Mouse (Mus musculus) MEL (cell line): ENCODE measurements at regions not wholly inside any gene's neighbourhood (a gene's known extent, or its start where the extent isn't known, plus 50 kb on each side); places are given as distances from the start of the nearest gene placed in this dataset.

ENCODE experiments used
- DNase-seq: peaks from one replicate; pipeline ENCODE4 v3.0.0; 2011; ENCODE audit warnings: low read depth, low spot score
- H3K27ac ChIP-seq: 2 replicates; pipeline ENCODE4 v1.5.1; 2012; ENCODE audit warnings: low read depth, mild to moderate bottlenecking, control low read depth, low read length, moderate library complexity; ENCODE audit not compliant: control insufficient read depth
- H3K27me3 ChIP-seq, 2 experiments: fragments of 150-350 bp in 1 of 2; sonication (generic) in 1 of 2; 2 replicates each; pipeline ENCODE4 v1.6.1; 2012; ENCODE audit warnings: low read length in 2 of 2, mild to moderate bottlenecking in 2 of 2, improper control_type of control experiment in 1 of 2, moderate library complexity in 1 of 2; ENCODE audit not compliant: insufficient read depth in 2 of 2, control insufficient read depth in 1 of 2
- H3K36me3 ChIP-seq, 2 experiments: 2 replicates each; pipeline ENCODE4 v1.6.1; 2012 to 2014; ENCODE audit warnings: low read length in 2 of 2, improper control_type of control experiment in 1 of 2, inconsistent platforms in 1 of 2, mild to moderate bottlenecking in 1 of 2; ENCODE audit not compliant: insufficient read depth in 2 of 2, control insufficient read depth in 1 of 2
- H3K4me1 ChIP-seq, 2 experiments: fragments of 150-350 bp in 1 of 2; sonication (generic) in 1 of 2; 2 replicates each; pipeline ENCODE4 v1.6.1; 2012; ENCODE audit warnings: low read length in 2 of 2, improper control_type of control experiment in 1 of 2, mild to moderate bottlenecking in 1 of 2; ENCODE audit not compliant: insufficient read depth in 2 of 2, control insufficient read depth in 1 of 2
- H3K4me3 ChIP-seq, 2 experiments: fragments of 150-350 bp in 1 of 2; sonication (generic) in 1 of 2; 2 replicates each; pipeline ENCODE4 v1.5.1; 2012; ENCODE audit warnings: low read depth in 2 of 2, low read length in 2 of 2, mild to moderate bottlenecking in 2 of 2, moderate library complexity in 2 of 2, control low read depth in 1 of 2, improper control_type of control experiment in 1 of 2; ENCODE audit not compliant: control insufficient read depth in 1 of 2, insufficient read depth in 1 of 2
- H3K79me2 ChIP-seq: 2 replicates; pipeline ENCODE4 v1.6.1; 2012; ENCODE audit warnings: mild to moderate bottlenecking, low read length, moderate library complexity; ENCODE audit not compliant: control insufficient read depth, poor library complexity, insufficient read depth
- H3K9ac ChIP-seq: 2 replicates; pipeline ENCODE4 v1.6.1; 2012; ENCODE audit warnings: low read depth, mild to moderate bottlenecking, control low read depth, low read length, moderate library complexity; ENCODE audit not compliant: control insufficient read depth, poor library complexity, severe bottlenecking
- H3K9me3 ChIP-seq: fragments of 150-350 bp; sonication (generic); replicated peaks from 2 replicates; pipeline ENCODE4 v1.6.1; 2012; ENCODE audit warnings: mild to moderate bottlenecking, low read length, improper control_type of control experiment, moderate library complexity; ENCODE audit not compliant: insufficient read depth
- BHLHE40 ChIP-seq: IDR thresholded peaks from 2 replicates; pipeline ENCODE4 v1.6.1; 2012; ENCODE audit warnings: low read depth, mild to moderate bottlenecking, inconsistent platforms, low read length, improper control_type of control experiment, borderline replicate concordance
- CHD1 ChIP-seq: IDR thresholded peaks from 2 replicates; pipeline ENCODE4 v1.6.1; 2012; ENCODE audit warnings: low read depth, mild to moderate bottlenecking, inconsistent platforms, low read length, improper control_type of control experiment
- CHD2 ChIP-seq: IDR thresholded peaks from 2 replicates; pipeline ENCODE4 v1.6.1; 2011; ENCODE audit warnings: low read length, improper control_type of control experiment
- CTCF ChIP-seq, 3 experiments: IDR thresholded peaks in 2 of 3; conservative IDR thresholded peaks in 1 of 3; 2 replicates each; pipeline ENCODE4 v1.5.1; 2011 to 2012; ENCODE audit warnings: low read length in 3 of 3, low read depth in 2 of 3, mild to moderate bottlenecking in 2 of 3, improper control_type of control experiment in 1 of 3, inconsistent platforms in 1 of 3, mixed read lengths in 1 of 3, moderate library complexity in 1 of 3; ENCODE audit not compliant: control insufficient read depth in 1 of 3, insufficient read depth in 1 of 3, poor library complexity in 1 of 3, severe bottlenecking in 1 of 3
- E2F4 ChIP-seq: IDR thresholded peaks from 2 replicates; pipeline ENCODE4 v1.6.1; 2011; ENCODE audit warnings: low read depth, low read length, improper control_type of control experiment, borderline replicate concordance
- EP300 ChIP-seq, 2 experiments: IDR thresholded peaks; 2 replicates each; pipeline ENCODE4 v1.6.1; 2011; ENCODE audit warnings: improper control_type of control experiment in 2 of 2, low read length in 2 of 2, low read depth in 1 of 2, mild to moderate bottlenecking in 1 of 2
- ETS1 ChIP-seq: IDR thresholded peaks from 2 replicates; pipeline ENCODE4 v1.6.1; 2012; ENCODE audit warnings: low read depth, mild to moderate bottlenecking, inconsistent platforms, low read length, improper control_type of control experiment, moderate library complexity
- GATA1 ChIP-seq: IDR thresholded peaks from 2 replicates; pipeline ENCODE4 v1.6.1; 2011; ENCODE audit warnings: low read depth, low read length, improper control_type of control experiment
- JUND ChIP-seq: IDR thresholded peaks from 2 replicates; pipeline ENCODE4 v1.6.1; 2011; ENCODE audit warnings: low read depth, mild to moderate bottlenecking, improper control_type of control experiment, low read length
- MAFK ChIP-seq: IDR thresholded peaks from 2 replicates; pipeline ENCODE4 v1.6.1; 2011; ENCODE audit warnings: low read depth, mild to moderate bottlenecking, low read length, improper control_type of control experiment, borderline replicate concordance
- MAZ ChIP-seq: IDR thresholded peaks from 2 replicates; pipeline ENCODE4 v1.6.1; 2012; ENCODE audit warnings: low read depth, mild to moderate bottlenecking, inconsistent platforms, low read length, improper control_type of control experiment
- MEF2A ChIP-seq: IDR thresholded peaks from 2 replicates; pipeline ENCODE4 v1.6.1; 2014; ENCODE audit warnings: low read depth, mild to moderate bottlenecking, inconsistent platforms, low read length, improper control_type of control experiment; ENCODE audit not compliant: poor library complexity, insufficient replicate concordance, severe bottlenecking; ENCODE audit errors: extremely low read depth
- MXI1 ChIP-seq: IDR thresholded peaks from 2 replicates; pipeline ENCODE4 v1.6.1; 2011; ENCODE audit warnings: mild to moderate bottlenecking, low read depth, low read length, improper control_type of control experiment
- MYB ChIP-seq: IDR thresholded peaks from 2 replicates; pipeline ENCODE4 v1.6.1; 2011; ENCODE audit warnings: mild to moderate bottlenecking, low read depth, low read length, improper control_type of control experiment
- NELFE ChIP-seq: IDR thresholded peaks from 2 replicates; pipeline ENCODE4 v1.6.1; 2011; ENCODE audit warnings: low read depth, low read length, improper control_type of control experiment
- NRF1 ChIP-seq: IDR thresholded peaks from 2 replicates; pipeline ENCODE4 v1.6.1; 2014; ENCODE audit warnings: low read depth, mild to moderate bottlenecking, inconsistent platforms, low read length, improper control_type of control experiment, moderate library complexity; ENCODE audit not compliant: poor library complexity, insufficient read depth, severe bottlenecking
- POLR2A ChIP-seq, 2 experiments: IDR thresholded peaks; 2 replicates each; pipeline ENCODE4 v1.6.1; 2011 to 2012; ENCODE audit warnings: low read length in 2 of 2, mild to moderate bottlenecking in 2 of 2, control low read depth in 1 of 2, improper control_type of control experiment in 1 of 2, low read depth in 1 of 2, moderate library complexity in 1 of 2; ENCODE audit not compliant: control insufficient read depth in 1 of 2, insufficient read depth in 1 of 2, poor library complexity in 1 of 2
- RAD21 ChIP-seq: IDR thresholded peaks from 2 replicates; pipeline ENCODE4 v1.6.1; 2011; ENCODE audit warnings: mild to moderate bottlenecking, low read depth, low read length, improper control_type of control experiment
- RCOR1 ChIP-seq: IDR thresholded peaks from 2 replicates; pipeline ENCODE4 v1.6.1; 2012; ENCODE audit warnings: low read depth, mild to moderate bottlenecking, inconsistent platforms, low read length, improper control_type of control experiment
- SIN3A ChIP-seq: IDR thresholded peaks from 2 replicates; pipeline ENCODE4 v1.6.1; 2012; ENCODE audit warnings: low read length, improper control_type of control experiment, inconsistent platforms
- SMC3 ChIP-seq: IDR thresholded peaks from 2 replicates; pipeline ENCODE4 v1.6.1; 2011; ENCODE audit warnings: low read depth, low read length, improper control_type of control experiment
- TAL1 ChIP-seq: IDR thresholded peaks from 2 replicates; pipeline ENCODE4 v1.6.1; 2012; ENCODE audit warnings: mild to moderate bottlenecking, inconsistent platforms, low read length, moderate library complexity, mixed read lengths
- TBP ChIP-seq: IDR thresholded peaks from 2 replicates; pipeline ENCODE4 v1.8.0; 2011; ENCODE audit warnings: low read depth, low read length, improper control_type of control experiment
- TCF12 ChIP-seq: IDR thresholded peaks from 2 replicates; pipeline ENCODE4 v1.6.1; 2014; ENCODE audit warnings: low read depth, mild to moderate bottlenecking, inconsistent platforms, low read length, improper control_type of control experiment, moderate library complexity
- USF2 ChIP-seq, 2 experiments: IDR thresholded peaks; 2 replicates each; pipeline ENCODE4 v1.6.1; 2011 to 2012; ENCODE audit warnings: improper control_type of control experiment in 2 of 2, low read length in 2 of 2, borderline replicate concordance in 1 of 2, inconsistent platforms in 1 of 2, low read depth in 1 of 2, mild to moderate bottlenecking in 1 of 2; ENCODE audit not compliant: insufficient read depth in 1 of 2
- ZC3H11A ChIP-seq: IDR thresholded peaks from 2 replicates; pipeline ENCODE4 v1.6.1; 2012; ENCODE audit warnings: low read depth, mild to moderate bottlenecking, inconsistent platforms, low read length, improper control_type of control experiment
- ZKSCAN1 ChIP-seq: IDR thresholded peaks from 2 replicates; pipeline ENCODE4 v1.6.1; 2012; ENCODE audit warnings: low read depth, mild to moderate bottlenecking, inconsistent platforms, low read length, improper control_type of control experiment, moderate library complexity
- ZMIZ1 ChIP-seq: IDR thresholded peaks from 2 replicates; pipeline ENCODE4 v1.6.1; 2012; ENCODE audit warnings: low read depth, mild to moderate bottlenecking, inconsistent platforms, low read length, improper control_type of control experiment, moderate library complexity

DNA sequence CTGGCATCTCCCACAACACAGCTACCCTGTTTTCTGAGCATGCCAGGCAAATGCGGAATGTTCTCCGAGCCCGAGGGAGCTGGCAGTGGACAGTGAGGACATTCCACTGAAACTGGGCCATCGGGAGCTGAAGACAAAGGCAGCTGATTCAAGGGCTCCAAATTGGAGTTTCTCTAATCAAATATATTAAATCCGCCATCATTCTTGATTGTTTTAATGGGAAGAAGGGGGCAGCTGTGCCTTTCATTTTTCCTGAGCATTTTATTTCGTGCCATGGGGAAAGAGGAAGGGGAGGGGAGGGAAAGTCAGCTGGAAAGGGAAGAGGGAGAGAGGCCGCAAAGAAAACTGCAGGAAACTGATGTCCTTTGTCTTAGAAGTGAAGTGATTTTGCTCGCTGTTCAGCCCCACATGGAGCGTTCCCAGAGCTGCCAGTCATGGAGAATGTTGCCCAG, 373.9 kb downstream of the Cog6 start:
- Histone ChIP-seq H3K9ac (no peak overlapping the region), H3K36me3 (no peaks in the 10 kb centered on the region), H3K27ac (no peak overlapping the region), H3K79me2 (no peaks in the 10 kb centered on the region), H3K4me3 (no peak overlapping the region), H3K27me3 (no peaks in the 10 kb centered on the region), H3K4me1 (no peaks in the 10 kb centered on the region), H3K9me3 (no peaks in the 10 kb centered on the region)
- no peak for TF ChIP-seq CHD1
- no peak for TF ChIP-seq BHLHE40
- no peak for TF ChIP-seq USF2 (IDR thresholded peaks at IDR 0.05; ENCODE audit: borderline replicate concordance in 1 of 2, insufficient read depth in 1 of 2, low read depth in 1 of 2, low read length in 2 of 2)
- TF ChIP-seq RAD21: no peak
- TF ChIP-seq POLR2A (IDR thresholded peaks at IDR 0.05; ENCODE audit: control insufficient read depth in 1 of 2, insufficient read depth in 1 of 2, low read depth in 1 of 2, low read length in 2 of 2, poor library complexity in 1 of 2): no peak
- no peak for TF ChIP-seq NRF1
- TF ChIP-seq JUND: no peak
- no peak for TF ChIP-seq E2F4
- TF ChIP-seq ZMIZ1: no peak
- no peak for TF ChIP-seq CHD2
- no peak for TF ChIP-seq SMC3
- no peak for TF ChIP-seq MAFK
- TF ChIP-seq MAZ: no peak
- TF ChIP-seq TBP: no peak
- TF ChIP-seq ETS1: no peak
- no peak for TF ChIP-seq RCOR1
- TF ChIP-seq ZC3H11A: no peak
- no peak for TF ChIP-seq TCF12
- TF ChIP-seq NELFE: no peak
- no peak for TF ChIP-seq TAL1
- DNase-seq: no peak

DNA sequence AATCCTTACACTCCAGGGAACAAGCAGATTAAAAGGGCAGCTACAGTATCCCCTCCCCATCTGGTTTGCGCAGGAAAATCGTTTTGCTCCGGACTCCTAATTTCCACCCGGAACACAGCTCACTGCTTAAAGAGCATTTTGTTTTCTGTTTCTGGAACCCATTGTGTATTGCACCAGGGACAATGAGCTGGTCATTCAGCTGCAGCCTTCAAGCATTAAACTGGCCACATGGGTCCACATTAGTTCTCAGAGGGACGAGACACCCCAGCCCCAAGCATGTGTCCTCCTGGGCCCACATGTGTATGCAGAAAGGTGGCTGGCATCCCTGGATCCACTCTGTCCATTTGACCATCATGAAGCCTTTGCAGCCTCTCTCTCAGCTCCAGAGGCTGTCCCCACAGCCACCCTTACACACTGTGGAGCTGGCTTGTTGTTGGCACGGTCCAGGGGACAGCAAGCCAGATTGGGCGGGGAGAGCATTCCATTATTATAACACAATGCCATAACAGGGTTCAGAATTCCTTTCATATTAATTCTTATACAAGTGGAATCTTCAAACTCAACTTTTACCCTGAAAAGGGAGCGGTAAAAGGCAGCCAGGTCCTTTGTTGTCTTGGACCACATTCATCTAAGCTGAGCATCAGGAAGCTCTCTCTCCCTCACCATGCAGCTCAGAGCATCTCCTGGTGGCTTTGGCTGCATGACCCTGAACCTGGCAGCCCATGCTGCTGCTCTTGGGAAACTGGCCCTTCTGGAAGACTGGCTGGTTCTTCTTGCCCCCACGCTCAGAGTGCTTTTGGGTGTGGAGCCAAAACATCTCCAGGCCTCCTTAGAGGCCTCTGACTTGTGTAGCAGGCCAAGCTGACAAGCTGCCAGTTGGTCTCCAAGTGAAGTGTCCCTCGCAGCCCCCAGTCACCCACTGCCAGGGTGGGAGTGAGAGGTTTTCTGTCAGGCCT, 373.4 kb downstream of the Foxo1 start:
- H3K27me3 ChIP-seq: no peaks in the 10 kb centered on the region
- H3K4me3 ChIP-seq: no peak overlapping the region
- no peak overlapping the region for H3K9ac ChIP-seq
- DNase-seq: no peak
- no peaks in the 10 kb centered on the region for H3K79me2 ChIP-seq
- no peak overlapping the region for H3K27ac ChIP-seq
- H3K9me3 ChIP-seq: no peaks in the 10 kb centered on the region
- no peaks in the 10 kb centered on the region for H3K36me3 ChIP-seq
- no peaks in the 10 kb centered on the region for H3K4me1 ChIP-seq
- TF ChIP-seq GATA1 (no peak), TBP (no peak), CHD1 (no peak), E2F4 (no peak), MXI1 (no peak), MEF2A (no peak), SMC3 (no peak), SIN3A (no peak), ZKSCAN1 (no peak), MYB (no peak), BHLHE40 (no peak), CTCF (IDR thresholded peaks at IDR 0.05 in 2 of 3, conservative IDR thresholded peaks at IDR 0.05 in 1 of 3; ENCODE audit: control insufficient read depth in 1 of 3, insufficient read depth in 1 of 3, low read depth in 2 of 3, low read length in 3 of 3, poor library complexity in 1 of 3, severe bottlenecking in 1 of 3) (no peak), MAZ (no peak), EP300 (IDR thresholded peaks at IDR 0.05; ENCODE audit: low read depth in 1 of 2, low read length in 2 of 2) (no peak), JUND (no peak), USF2 (IDR thresholded peaks at IDR 0.05; ENCODE audit: borderline replicate concordance in 1 of 2, insufficient read depth in 1 of 2, low read depth in 1 of 2, low read length in 2 of 2) (no peak), CHD2 (no peak), ZC3H11A (no peak), TAL1 (no peak)
